Mouse (Mus musculus) C2C12 (cell line): Measurements from ENCODE around the gene Il2ra.

Experiments used
- CEBPB ChIP-seq: IDR thresholded peaks from one replicate; pipeline ENCODE4 v1.6.1; 2011; ENCODE audit warnings: low read depth, mild to moderate bottlenecking, control low read depth, moderate library complexity
- CTCF ChIP-seq: IDR thresholded peaks from one replicate; pipeline ENCODE4 v1.5.1; 2011; ENCODE audit not compliant: control insufficient read depth, insufficient read depth, insufficient read length
- MYOD1 ChIP-seq: IDR thresholded peaks from one replicate; pipeline ENCODE4 v1.6.1; 2011; ENCODE audit warnings: low read depth; ENCODE audit not compliant: control insufficient read depth, insufficient read length
- USF1 ChIP-seq: IDR thresholded peaks from one replicate; pipeline ENCODE4 v1.6.1; 2011; ENCODE audit warnings: low read depth, mild to moderate bottlenecking, control low read depth, moderate library complexity

DNA sequence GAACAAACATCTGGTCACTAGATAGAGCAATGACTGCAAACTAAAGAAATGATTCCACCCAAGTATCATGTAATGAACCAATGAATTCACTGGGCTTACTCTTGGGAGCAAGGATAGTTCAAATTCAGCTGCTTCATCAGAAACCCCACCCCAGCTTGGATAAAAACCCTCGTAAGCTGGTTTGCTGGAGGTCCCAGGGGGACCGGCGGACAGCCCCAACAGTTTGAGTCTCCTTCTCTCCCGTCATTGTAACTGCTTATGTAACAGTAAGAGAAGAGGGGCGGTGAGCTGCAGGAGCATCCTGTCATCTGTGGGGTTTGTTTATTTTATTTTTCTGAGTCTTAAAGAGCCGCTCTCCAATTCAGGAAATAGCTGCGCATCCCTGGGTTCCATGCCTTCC lies 37.0 kb downstream of the Il2ra start:
- no peak for TF ChIP-seq CEBPB
- no peak for TF ChIP-seq CTCF
- TF ChIP-seq MYOD1 = no peak
- no peak for TF ChIP-seq USF1
